Mouse (Mus musculus) activated CD4-positive, CD25-positive, alpha-beta regulatory T cell, adult 9 weeks (primary cell): Measurements from ENCODE around the gene Atp2a1. TPM values are rescaled to one million over a fixed set of nuclear protein-coding genes. Genes with fewer than 3 reads are reported as not detected.

Experiments used
- polyA plus RNA-seq: library from polyadenylated mRNA; unstranded; fragments of 100-300 nt; shearing (Covaris generic); gene quantifications from one replicate; pipeline ENCODE4 v1.2.1, GENCODE M21; 2017

Atp2a1 gene
- polyA plus RNA-seq, result 0.57 TPM

DNA sequence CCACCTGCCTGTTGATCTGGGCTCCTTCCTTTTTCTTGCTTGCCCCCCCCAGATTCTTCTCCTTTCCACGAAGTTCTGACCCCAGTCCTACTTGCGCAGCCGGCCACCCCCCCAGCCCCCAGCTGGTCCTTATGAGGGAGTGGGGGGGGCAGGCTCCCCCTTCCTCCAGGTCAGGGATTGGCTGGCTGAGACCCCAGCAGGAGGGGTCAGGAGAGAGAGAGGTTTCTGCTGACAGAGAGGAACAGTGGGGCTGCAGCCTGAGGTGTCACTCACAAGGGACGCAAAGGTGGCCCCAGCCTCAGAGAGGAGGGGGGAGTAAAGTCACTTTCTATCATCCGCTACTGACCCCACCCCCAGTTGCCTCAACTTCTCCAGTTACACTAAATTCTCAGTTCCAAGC is at the start of gene Atp2a1:
TSS of gene Atp2a1 (minus strand) at position 105 of the 400 bp plus-strand sequence.

DNA sequence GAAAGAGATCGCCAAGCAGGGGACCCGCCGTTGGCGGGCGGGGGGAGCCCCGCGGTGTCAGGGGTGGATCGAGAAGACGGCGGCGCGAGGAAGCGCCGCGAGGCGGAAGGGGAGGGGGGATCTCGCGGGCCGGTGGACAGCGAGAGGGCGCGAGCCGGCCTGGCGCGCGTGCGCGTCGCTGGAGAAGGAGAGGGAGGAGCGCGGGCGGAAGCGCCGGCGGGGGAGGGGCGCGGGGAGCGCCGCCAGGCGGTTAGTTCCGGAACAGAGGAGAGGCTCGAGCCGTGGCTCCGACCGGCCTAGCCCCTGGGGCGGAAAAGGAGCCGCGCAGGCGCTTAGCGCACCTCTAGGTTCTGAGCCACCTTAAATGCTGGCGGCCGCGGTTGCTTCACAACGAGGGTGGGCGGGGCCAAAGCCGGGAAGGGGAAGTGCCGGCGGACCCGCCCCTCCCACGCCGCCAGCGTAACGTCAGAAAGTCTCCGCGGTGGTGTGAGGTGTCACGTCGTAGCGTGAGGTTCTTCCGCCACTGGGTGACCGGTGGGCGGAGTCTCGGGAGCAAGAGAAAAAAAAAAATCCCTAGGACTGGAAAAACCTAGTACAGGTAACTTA is 40.5 kb upstream of the Atp2a1 start, which contains the start of gene Atxn2l:
TSS of gene Atxn2l (minus strand) at position 165 of the 606 bp plus-strand sequence.

DNA sequence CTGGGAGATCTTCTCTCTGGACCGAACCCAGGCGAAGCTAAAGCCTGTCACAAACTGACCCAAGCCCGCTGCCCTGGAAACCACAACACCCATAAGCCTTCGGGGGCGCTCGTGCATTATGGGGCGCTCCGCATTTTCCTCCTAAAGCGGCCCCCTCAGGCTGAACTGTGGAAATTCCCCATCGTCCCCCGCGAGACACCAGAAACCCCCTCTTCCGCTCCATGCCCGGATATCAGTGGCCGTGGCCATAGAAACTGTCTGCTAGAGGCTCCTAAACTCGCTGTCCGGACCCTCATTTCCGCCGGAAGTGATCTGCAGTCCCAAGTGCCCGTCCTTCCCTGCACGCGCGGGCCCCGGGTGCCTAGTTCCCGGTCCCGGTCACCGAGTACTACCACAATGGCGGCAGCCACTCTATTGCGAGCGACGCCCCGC is 24.2 kb upstream of the Atp2a1 start, which contains the start of gene Tufm:
TSS of gene Tufm (plus strand) at position 310 of the 432 bp plus-strand sequence.

DNA sequence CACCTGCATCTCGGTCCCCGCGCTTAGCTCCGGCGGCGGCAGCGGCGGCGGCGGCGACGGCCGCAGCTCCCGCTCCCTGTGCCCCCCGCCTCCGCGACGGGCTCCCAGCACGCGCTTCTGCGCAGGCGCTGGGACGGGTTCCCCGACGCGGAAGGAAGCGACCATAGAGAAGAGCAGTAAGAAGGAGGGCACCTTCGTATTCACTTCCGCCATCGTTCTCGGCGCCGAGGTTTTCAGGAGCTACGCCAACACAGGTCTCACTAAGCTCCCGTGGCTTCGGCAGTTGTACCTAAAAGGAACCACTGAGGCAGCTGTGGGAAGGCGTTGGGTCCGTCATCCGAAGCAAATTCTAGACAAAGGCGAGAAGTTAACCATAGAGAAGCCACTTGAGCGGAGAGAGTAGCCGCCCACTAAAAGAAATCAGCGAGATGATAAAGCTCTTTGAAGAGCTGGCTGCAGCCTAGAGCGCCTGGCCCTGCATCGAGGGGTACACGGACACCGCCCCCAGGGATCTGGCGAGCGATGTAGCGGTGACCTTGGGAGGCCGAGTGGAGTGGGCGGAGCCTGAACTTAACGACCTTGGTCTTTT is 12.2 kb upstream of the Atp2a1 start, which contains the start of gene Sh2b1:
TSS of gene Sh2b1 (minus strand) at position 432 of the 589 bp plus-strand sequence.

DNA sequence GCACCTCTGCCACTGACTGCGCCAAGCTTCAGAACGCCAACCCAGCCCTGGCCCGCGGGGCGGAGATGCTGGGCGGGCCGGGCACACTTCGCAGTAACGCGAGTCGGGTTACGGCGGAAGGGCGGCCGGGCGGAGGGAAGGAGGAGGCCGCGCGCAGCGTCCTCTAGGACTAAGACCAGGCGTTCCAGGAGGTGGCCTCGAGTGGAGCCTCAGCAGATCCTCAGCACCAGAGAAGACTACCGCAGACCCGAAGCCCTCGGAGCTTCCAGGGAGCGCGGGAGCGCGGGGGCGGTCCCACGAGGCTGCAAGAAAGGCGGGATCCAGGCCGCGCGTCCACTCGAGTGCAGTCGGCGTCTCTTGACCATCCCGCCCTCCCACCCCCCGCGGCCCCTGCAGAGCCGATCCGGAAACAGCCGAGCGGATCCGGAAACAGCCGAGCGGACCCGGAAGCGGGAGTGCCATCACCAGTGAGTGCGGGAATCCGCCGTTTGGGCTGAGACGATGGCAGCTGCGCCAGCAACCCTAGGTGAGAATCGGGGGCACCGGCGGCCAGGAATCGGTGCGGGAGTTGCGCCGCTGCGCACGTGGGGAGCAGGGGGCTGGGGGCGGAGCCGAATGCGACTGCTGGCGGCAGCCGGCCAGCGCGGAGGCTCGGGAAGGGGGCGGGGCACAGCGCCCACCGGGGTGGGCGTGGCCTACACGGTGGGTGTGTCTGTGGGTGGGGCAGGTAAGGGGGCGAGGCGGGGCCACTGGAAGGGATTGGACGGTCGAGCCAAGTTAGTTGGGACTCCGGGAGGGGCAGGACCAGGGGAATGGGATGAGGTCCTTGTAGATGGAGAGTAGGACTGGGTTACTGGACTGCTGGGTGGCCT is 34.0 kb downstream of the Atp2a1 start, which contains the start of gene Rabep2:
TSS of gene Rabep2 (plus strand) at position 129 of the 872 bp plus-strand sequence.

DNA sequence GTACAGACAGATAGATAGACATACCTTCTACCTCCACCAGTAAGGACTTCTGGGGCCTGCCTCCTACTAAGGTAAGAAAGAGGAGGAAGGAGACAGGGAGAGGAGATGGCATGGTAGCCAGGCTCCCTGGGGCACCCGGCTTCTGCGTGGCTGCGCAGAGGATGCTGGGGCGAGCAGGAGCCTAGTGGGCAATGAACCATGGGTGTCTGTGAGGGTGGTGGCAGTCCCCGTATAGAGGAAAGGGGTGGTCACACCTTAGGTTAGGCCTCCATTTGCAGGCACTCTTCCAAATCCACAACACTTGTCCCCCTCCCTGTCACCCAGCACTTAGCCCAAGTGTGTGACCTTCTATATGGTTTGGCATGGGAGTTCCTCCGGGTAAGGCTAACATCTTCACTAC is 48.2 kb downstream of the Atp2a1 start, which contains the start of gene Cd19:
TSS of gene Cd19 (minus strand) at position 165 of the 400 bp plus-strand sequence.

DNA sequence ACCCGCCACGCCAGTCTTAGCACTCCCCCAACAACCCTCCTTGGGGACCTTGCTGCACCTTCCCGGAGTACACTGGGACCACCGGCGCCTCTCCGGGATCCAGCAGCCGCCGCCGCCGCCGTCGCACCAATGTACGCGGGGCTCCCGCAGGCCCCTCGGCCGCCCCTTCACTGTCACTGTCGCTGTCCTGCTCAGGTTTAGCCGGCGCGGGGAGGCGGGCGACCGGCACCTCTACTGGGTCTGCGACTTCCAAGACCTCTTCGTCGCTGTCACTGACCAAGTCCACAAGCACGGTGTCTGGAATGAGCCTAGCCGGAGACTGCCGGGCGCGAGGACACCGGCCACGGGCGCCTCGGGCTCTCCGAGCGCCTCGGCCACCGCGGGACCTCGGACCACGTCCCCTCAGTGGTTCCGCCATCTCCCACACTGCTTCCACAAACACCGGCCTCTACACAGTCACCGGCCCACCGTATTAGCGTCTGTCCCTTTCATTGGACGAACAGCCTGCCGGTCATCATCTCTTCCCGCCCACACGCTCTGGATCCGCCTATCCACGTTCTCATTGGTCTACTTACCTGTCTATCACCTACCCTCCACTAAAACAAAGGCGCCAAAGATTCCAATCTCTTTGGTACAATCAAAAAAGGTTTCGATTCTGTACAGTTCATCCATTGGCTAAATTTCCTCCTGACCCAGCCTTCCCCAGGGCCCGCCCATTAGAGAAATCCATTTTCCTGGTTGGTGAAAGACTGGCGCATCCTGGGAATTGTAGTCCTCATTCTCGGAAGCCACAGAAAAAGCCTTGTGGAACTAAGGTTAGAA is 66.4 kb downstream of the Atp2a1 start, which contains the start of gene Nfatc2ip:
TSS of gene Nfatc2ip (minus strand) at position 440 of the 822 bp plus-strand sequence.

Other genes with a start within 250 kb of the Atp2a1 start
- gene Sbk1, start 190.5 kb downstream of the Atp2a1 start, polyA plus RNA-seq, result 2.6 TPM
- gene Lat, start 93.5 kb downstream of the Atp2a1 start, polyA plus RNA-seq, result 813 TPM
- 79.7 TPM for gene Spns1, start 85.7 kb downstream of the Atp2a1 start, polyA plus RNA-seq
- 4.1 TPM for gene Nfatc2ip, start 66.4 kb downstream of the Atp2a1 start, polyA plus RNA-seq
- gene Cd19, start 48.2 kb downstream of the Atp2a1 start, polyA plus RNA-seq, result 1.3 TPM
- gene Rabep2, start 34.3 kb downstream of the Atp2a1 start, polyA plus RNA-seq, result 53.7 TPM
- 35.5 TPM for gene Sh2b1, start 12.3 kb upstream of the Atp2a1 start, polyA plus RNA-seq
- gene Tufm, start 24.3 kb upstream of the Atp2a1 start, polyA plus RNA-seq, result 132 TPM
- 32.9 TPM for gene Atxn2l, start 40.3 kb upstream of the Atp2a1 start, polyA plus RNA-seq
- gene Eif3c, start 103.3 kb upstream of the Atp2a1 start, polyA plus RNA-seq, result 235 TPM
- 4.3 TPM for gene Apobr, start 121.8 kb upstream of the Atp2a1 start, polyA plus RNA-seq
- gene Cln3, start 122.7 kb upstream of the Atp2a1 start, polyA plus RNA-seq, result 120 TPM
- not detected for gene Il27, start 131.8 kb upstream of the Atp2a1 start, polyA plus RNA-seq
- gene Nupr1, start 167.8 kb upstream of the Atp2a1 start, polyA plus RNA-seq, result not detected
- gene Sgf29, start 186.2 kb upstream of the Atp2a1 start, polyA plus RNA-seq, result 109 TPM
- gene Sult1a1, start 213.3 kb upstream of the Atp2a1 start, polyA plus RNA-seq, result 1.5 TPM
- 130 TPM for gene Bola2, start 232.3 kb upstream of the Atp2a1 start, polyA plus RNA-seq
- 11.5 TPM for gene Slx1b, start 232.7 kb upstream of the Atp2a1 start, polyA plus RNA-seq
- 3,436 TPM for gene Coro1a, start 244.7 kb upstream of the Atp2a1 start, polyA plus RNA-seq